Mouse (Mus musculus) 3134 (cell line): ENCODE data around the gene Rap1gds1.

ENCODE experiments used
- DNase-seq: peaks from one replicate; pipeline ENCODE4 v3.0.0-alpha.2; 2011; ENCODE audit warnings: low spot score; ENCODE audit not compliant: insufficient read length; ENCODE audit errors: extremely low read depth

Gene Rap1gds1

DNA sequence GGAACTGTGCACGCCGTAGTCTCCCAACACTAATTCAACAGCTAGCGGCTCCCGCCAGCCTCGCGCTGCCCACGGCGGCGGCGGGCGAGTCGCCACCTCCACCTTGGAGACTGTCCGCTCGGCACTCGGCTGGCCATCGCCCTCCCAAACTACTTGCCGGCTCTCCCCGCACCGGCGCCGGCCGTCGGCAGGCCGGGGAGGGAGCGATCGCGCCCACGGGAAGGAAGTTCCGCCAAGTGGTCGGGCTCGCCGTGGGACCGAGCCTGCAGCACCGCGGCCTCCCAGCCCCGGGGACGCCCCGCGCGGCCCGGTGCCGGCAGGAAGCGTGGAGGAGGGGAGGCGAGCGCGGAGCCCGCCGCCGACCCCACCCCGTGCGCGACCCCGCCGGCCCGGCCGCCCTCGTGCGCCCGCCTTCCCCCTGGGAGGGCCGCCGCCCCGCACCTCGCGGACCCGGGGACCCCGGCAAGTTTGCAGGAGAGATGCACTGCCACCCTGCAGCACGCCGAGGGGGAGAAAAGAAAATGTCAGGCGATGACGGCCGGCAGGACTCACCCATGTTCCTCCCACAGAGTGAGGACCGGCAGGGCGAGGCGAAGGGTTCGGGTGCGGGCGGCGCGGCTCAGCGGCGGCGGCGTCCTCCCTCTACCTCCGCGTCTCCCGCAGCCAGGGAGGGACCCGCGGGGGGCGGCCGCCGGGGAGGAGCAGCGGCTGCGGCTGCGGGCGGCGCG, at the start of gene Rap1gds1:
Gene Rap1gds1, minus strand, starts transcription at position 718 of the 728 bp plus-strand sequence.
- DNase-seq, result peak; percentile 83

DNA sequence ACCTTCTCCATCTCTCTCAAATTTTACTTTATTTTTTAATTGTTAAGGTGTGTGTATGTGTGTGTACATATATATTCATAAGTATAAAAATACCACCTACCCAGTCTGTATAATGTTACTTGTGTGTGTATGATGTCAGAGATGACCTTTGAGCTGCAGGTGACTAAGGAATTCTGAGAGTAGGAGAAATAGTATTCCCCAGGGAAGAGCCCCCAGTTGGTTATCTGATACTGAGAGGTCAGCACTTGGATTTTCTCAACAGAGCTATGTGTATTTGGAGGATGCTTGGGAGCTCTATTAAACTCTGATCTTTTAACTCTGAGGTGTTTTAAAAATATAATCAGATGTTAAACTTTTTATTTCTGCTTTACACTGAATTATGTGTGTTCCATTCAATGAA, 43.4 kb upstream of the Rap1gds1 start:
- no peak for DNase-seq

- DNase-seq, result no peak
Observed at GRCm38 (mm10) chr3:139116733-139117337, 41.8 kb upstream of the Rap1gds1 start.

- no peak for DNase-seq
Observed at GRCm38 (mm10) chr3:139112335-139112973, 37.5 kb upstream of the Rap1gds1 start.

GRCm38 (mm10) chr3:139111877-139112276, 36.9 kb upstream of the Rap1gds1 start:
- no peak for DNase-seq

- DNase-seq, result peak; percentile 19
Observed at GRCm38 (mm10) chr3:139108176-139108575, 33.2 kb upstream of the Rap1gds1 start.

DNA sequence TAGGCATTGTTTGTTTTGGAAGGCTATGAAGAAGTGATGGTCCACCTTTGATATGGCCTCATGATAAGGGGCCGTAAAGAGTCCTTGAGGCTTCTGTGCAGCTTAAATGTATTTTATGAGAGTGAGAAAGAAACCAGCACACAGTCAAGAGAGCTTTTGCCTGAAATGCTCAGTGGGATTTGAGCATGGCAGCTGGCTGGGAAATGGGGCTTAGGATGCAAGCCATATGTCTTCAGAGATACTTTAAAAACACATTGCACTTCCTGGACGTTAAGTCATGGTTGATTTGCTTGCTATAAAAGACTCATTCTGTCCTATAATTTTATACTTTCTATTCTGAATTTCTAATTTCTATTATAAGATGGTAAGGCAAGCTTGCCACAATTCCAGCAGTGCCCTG, 28.9 kb upstream of the Rap1gds1 start:
- DNase-seq, result no peak

GRCm38 (mm10) chr3:139103346-139103745, 28.3 kb upstream of the Rap1gds1 start:
- no peak for DNase-seq

- DNase-seq, result no peak
Observed at GRCm38 (mm10) chr3:139101941-139102340, 26.9 kb upstream of the Rap1gds1 start.

- DNase-seq, result no peak
Observed at GRCm38 (mm10) chr3:139099284-139099683, 24.3 kb upstream of the Rap1gds1 start.

DNA sequence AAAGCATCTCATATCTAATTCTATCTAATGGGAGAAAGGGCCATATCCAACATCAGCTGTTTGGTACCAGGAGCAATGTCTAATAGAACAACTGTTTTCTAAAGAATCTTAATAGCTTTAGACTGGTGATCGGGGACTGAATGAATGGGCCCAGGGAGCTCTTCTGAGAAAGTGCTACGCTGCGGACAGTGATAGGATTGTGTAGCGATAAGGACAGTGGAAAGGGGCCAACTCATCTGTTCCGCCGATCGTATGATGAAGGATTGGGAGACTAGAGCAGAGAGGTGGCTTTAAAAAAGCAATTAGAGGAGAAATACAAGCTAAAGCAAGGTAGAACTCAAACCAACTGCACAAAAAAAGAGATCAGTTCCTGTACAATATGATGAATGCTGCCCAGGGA, 20.9 kb upstream of the Rap1gds1 start:
- no peak for DNase-seq

DNA sequence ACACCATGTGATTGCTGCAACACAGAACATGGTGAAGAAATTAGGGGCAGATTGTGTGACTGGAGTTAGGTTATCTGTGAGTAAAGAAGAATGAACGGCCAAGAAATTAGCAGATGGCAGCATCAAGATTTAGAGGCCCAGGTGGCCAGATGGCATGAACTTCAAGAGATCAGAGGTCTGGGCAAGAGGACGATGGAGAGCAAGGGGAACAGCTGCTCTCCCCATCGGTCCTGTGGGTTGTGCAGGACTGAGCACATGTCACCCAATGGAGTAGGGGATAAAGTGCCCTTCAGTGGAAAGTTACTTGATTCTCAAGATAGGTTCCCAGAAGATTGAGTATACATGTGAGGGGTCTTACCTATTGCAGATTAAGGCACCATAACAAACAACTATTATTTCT, 13.5 kb upstream of the Rap1gds1 start:
- no peak for DNase-seq

DNA sequence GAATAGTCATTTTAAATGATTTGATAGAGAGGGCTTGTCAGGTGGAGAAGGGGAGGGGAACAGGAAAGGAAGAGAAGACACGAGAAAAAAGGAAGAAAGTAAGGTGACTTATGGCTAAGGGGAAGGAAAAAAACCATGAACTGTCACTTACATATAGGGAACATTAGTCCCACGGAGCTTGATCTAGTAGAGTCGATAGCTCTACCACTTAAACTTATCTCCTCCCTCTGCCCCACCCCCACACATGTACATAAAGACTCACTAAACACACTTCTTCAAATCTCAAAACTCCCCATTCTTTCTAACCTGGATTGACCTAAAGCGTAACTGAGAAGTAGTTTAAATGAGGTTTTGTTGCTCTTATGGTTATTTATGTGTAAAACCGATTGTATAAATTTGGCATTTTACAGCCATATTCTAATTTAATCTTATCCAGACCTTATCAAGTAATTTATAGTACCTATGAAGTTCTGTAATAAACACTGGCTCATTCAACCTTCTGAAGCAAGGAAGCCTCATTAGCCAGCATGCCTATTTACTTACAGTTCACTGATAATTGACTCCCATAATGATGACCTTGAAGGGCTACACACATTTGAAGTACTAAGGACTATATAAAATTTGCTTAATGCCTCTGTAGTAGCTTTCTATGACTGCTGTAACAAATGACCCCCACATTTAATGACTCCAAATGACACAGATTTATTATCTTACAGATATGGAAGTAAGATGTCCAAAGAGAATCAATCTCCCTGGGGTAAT, 9.0 kb upstream of the Rap1gds1 start:
- no peak for DNase-seq

- no peak for DNase-seq
Observed at GRCm38 (mm10) chr3:139079831-139080230, 4.8 kb upstream of the Rap1gds1 start.

- DNase-seq, result no peak
Observed at GRCm38 (mm10) chr3:139078010-139078409, 3.0 kb upstream of the Rap1gds1 start.

DNA sequence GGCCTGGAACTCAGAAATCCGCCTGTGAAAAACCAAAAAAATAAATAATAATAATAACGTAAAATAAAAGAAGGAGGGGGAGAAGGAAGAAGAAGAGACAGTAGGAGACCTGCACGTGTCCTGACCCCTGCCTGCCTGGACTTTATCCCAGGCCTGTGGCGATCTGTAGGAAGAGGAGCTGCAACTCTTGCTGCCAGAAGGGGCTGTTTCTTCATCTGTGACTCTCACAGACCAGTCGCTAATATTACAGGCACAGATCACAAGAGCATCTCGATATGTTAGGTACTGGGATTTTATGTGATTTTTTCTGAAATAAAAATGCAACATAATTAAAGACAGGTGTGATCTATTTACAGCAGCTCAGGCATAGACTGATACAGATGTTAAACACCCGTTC, 1.1 kb upstream of the Rap1gds1 start:
- no peak for DNase-seq

DNA sequence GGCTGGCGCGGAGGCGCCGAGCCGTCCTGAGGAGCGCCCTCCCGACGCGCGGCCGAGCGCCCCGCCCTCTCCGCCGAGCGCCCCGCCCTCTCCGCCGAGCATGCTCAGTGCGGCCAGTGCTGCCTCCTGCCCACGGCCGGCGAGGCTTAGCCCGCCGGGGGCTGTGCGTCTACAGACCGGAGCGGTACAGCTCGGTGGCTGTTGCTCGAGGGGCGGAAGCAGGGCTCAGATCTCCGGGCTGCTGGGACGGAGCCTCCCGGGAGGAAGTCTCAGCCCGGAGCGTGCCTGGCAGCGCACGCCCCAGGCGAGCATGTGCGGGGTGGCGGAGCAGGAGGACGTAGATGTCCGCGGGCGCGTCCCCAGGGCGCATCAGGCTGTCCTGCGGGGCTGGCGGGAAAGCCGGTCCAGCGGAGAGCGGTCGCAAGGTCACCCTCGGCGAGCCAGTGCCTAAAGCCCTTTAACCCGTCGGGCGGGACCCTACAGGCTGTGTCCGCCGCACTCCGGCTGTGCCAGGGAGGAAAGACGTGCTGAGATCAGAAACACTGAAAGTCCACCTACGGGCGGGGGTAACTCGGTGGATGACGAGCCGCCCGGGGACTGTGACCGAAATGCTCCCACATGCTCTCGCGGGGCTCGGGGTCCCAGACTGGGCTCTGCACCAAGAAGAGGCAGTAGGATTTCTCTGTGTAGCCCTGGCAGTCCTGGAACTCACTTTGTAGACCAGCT, 495 bp upstream of the Rap1gds1 start:
- DNase-seq, result peak; percentile 92

GRCm38 (mm10) chr3:139073801-139074483, 1.1 kb downstream of the Rap1gds1 start:
- no peak for DNase-seq

GRCm38 (mm10) chr3:139069539-139069938, 5.5 kb downstream of the Rap1gds1 start:
- DNase-seq, result no peak

GRCm38 (mm10) chr3:139064076-139064475, 10.9 kb downstream of the Rap1gds1 start:
- no peak for DNase-seq
